Mouse (Mus musculus) G1E (cell line): ENCODE results near the gene Fkbp14.

Source experiments
- CTCF ChIP-seq: IDR thresholded peaks from 2 replicates; pipeline ENCODE4 v1.5.1; 2012; ENCODE audit warnings: low read depth, low read length, inconsistent platforms, mixed read lengths
- GATA1 ChIP-seq: IDR thresholded peaks from 2 replicates; pipeline ENCODE4 v1.6.1; 2012; ENCODE audit warnings: borderline replicate concordance, low read length, inconsistent platforms, mixed read lengths
- POLR2AphosphoS5 ChIP-seq: IDR thresholded peaks from 2 replicates; pipeline ENCODE4 v1.6.1; 2012; ENCODE audit warnings: low read depth, low read length, inconsistent platforms; ENCODE audit not compliant: insufficient replicate concordance
- TAL1 ChIP-seq: conservative IDR thresholded peaks from 2 replicates; pipeline ENCODE4 v1.6.1; 2012; ENCODE audit warnings: low read depth, low read length, inconsistent platforms, mixed read lengths

DNA sequence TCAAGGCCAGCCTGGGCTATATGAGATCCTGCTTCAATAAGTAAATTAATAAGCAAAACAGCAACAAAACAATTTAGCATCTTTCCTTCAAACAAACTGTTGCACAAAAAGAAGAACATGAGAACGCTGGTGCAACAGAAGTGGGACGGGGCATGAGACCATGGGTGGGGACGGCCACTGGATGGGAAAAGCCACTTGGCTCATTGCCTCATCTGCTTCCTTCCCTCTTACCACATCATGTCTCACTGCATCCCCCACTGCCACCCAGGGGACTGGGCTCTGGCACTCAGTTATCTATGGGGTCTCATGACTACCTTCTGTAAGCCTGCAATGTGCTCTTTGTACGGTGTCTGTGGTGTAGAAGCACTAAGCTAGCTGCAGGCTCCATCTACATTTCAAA lies 61.6 kb downstream of the Fkbp14 start:
- TF ChIP-seq CTCF: no peak
- no peak for TF ChIP-seq GATA1
- no peak for TF ChIP-seq TAL1
- TF ChIP-seq POLR2AphosphoS5: no peak
